Mouse (Mus musculus): Measurements from ENCODE around the gene Dpf2. TPM values are rescaled to one million over a fixed set of nuclear protein-coding genes. Genes with fewer than 3 reads are reported as not detected.
A peak's percentile ranks its signal among the peaks of the same experiment; 100 is the strongest.

Dpf2 gene
- polyA plus RNA-seq, 1 experiment from 2014 or later: 49.9 TPM

DNA sequence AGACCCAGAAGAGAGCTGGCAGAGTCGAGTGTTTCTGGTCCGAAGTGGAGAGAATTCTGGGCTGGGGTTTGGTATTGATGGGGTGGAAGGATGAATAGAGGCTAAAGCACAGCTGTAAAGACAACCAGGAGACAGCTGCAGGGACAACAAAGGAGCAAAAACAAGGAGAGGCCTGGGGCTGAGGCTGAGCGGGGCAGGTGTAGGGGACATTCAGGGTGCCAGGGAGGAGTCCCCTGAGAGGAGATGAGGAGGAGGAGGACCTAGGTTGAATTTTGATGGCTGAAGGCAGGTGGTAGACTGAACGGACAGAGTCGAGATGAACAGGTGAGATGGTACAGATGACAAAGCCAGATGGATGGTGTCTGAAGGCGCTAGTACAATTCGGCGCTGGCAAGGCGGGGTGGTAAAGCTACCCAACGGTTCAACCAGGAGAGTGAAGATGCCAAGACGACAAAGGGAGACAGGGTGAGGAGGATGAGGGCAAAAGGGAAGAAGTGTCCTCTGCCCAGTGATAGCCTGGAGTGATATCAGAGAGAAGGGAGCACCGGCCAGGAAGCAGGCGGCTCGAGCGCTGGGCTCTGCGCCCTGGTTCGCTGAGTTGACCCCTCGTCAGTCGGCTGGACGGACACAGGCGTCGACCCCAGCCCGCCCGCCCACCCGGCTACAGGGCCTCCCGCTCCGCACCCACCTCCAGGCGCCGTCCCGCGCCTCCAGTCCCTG, 19.4 kb downstream of the Dpf2 start:
- peak overlapping the region; percentile 45 for H3K9ac ChIP-seq (ENCODE audit: low read depth, low read length)
- H3K4me2 ChIP-seq (replicated peaks; ENCODE audit: low read depth): peak overlapping the region; percentile 93
- 24% methylated on average over 12 of the region's 31 CpGs for WGBS
- no peaks in the 10 kb centered on the region for H3K9me3 ChIP-seq (ENCODE audit: control insufficient read depth)
- no peak overlapping the region for H3K27ac ChIP-seq (ENCODE audit: low read depth, low read length)
- H3K4me3 ChIP-seq (ENCODE audit: low read depth, low read length): peak overlapping the region; percentile 56
- TF ChIP-seq CTCF (IDR thresholded peaks at IDR 0.05; ENCODE audit: low read depth): no peak
- no peaks in the 10 kb centered on the region; the same call in 1 of the 2 replicates for H3K4me1 ChIP-seq (replicated peaks; ENCODE audit: control insufficient read depth, insufficient read depth, low read length)
- H3K36me3 ChIP-seq (ENCODE audit: control insufficient read depth, insufficient read depth): peaks cover 15% of the 10 kb centered on the region
- no peaks in the 10 kb centered on the region for H3K27me3 ChIP-seq (replicated peaks; ENCODE audit: control insufficient read depth, insufficient read depth, low read length)
- peak; percentile 13; the same call in 1 of the 2 replicates for ATAC-seq

DNA sequence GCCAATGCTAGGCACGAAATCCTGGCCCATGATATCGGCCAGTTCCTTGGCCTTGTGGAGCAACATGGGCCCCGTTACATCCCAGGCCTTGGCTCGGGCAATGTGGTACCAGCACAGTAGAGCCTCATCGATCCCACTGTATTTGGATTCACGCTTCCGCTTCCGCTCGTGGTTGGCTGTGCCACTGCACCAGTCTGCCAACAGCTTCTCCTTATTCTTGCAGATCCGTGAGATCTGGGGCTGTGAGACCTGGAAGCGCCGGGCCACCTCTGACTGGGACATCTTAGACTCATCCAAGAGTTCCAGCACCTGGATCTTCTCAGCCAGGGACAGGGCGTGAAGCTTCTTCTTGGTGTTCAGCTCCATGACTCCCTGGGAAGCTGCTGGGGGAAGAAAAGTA, 20.1 kb downstream of the Dpf2 start:
- no peak overlapping the region for H3K9ac ChIP-seq (ENCODE audit: low read depth, low read length)
- no peaks in the 10 kb centered on the region for H3K9me3 ChIP-seq (ENCODE audit: control insufficient read depth)
- H3K27ac ChIP-seq (ENCODE audit: low read depth, low read length): no peak overlapping the region
- WGBS: 97% methylated on average over 13 of the region's 13 CpGs
- no peak overlapping the region for H3K4me3 ChIP-seq (ENCODE audit: low read depth, low read length)
- no peak for TF ChIP-seq CTCF (IDR thresholded peaks at IDR 0.05; ENCODE audit: low read depth)
- ATAC-seq: no peak
- H3K4me2 ChIP-seq (replicated peaks; ENCODE audit: low read depth): no peak overlapping the region
- no peaks in the 10 kb centered on the region for H3K27me3 ChIP-seq (replicated peaks; ENCODE audit: control insufficient read depth, insufficient read depth, low read length)
- peaks cover 10% of the 10 kb centered on the region for H3K36me3 ChIP-seq (ENCODE audit: control insufficient read depth, insufficient read depth)
- H3K4me1 ChIP-seq (replicated peaks; ENCODE audit: control insufficient read depth, insufficient read depth, low read length): no peaks in the 10 kb centered on the region; the same call in 1 of the 2 replicates

DNA sequence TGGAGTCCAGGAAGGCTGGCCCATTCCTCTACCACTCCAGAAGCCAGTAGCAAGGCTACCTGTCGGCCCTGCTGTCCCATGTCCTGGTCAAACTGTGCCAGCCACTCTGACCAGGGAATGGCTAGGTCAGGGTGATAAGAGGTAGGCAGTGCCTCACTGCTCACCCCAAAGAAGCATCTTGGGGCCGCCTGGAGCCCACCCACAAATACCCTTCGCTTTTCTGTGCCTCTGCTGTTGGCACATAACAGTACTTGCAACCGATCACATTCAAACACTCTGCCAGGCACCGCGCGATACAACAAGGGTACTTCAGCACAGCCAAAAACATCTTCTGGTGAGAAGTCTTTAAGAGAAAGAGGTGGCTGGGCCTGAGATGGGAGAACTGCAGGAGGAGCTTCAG, 20.5 kb downstream of the Dpf2 start:
- ATAC-seq: no peak
- no peak overlapping the region for H3K4me2 ChIP-seq (replicated peaks; ENCODE audit: low read depth)
- no peak overlapping the region for H3K4me3 ChIP-seq (ENCODE audit: low read depth, low read length)
- no peaks in the 10 kb centered on the region for H3K27me3 ChIP-seq (replicated peaks; ENCODE audit: control insufficient read depth, insufficient read depth, low read length)
- H3K9ac ChIP-seq (ENCODE audit: low read depth, low read length): no peak overlapping the region
- no peaks in the 10 kb centered on the region for H3K9me3 ChIP-seq (ENCODE audit: control insufficient read depth)
- 96% methylated on average over 7 of the region's 7 CpGs for WGBS
- TF ChIP-seq CTCF (IDR thresholded peaks at IDR 0.05; ENCODE audit: low read depth): no peak
- peaks cover 10% of the 10 kb centered on the region for H3K36me3 ChIP-seq (ENCODE audit: control insufficient read depth, insufficient read depth)
- no peaks in the 10 kb centered on the region; the same call in 1 of the 2 replicates for H3K4me1 ChIP-seq (replicated peaks; ENCODE audit: control insufficient read depth, insufficient read depth, low read length)
- no peak overlapping the region for H3K27ac ChIP-seq (ENCODE audit: low read depth, low read length)

DNA sequence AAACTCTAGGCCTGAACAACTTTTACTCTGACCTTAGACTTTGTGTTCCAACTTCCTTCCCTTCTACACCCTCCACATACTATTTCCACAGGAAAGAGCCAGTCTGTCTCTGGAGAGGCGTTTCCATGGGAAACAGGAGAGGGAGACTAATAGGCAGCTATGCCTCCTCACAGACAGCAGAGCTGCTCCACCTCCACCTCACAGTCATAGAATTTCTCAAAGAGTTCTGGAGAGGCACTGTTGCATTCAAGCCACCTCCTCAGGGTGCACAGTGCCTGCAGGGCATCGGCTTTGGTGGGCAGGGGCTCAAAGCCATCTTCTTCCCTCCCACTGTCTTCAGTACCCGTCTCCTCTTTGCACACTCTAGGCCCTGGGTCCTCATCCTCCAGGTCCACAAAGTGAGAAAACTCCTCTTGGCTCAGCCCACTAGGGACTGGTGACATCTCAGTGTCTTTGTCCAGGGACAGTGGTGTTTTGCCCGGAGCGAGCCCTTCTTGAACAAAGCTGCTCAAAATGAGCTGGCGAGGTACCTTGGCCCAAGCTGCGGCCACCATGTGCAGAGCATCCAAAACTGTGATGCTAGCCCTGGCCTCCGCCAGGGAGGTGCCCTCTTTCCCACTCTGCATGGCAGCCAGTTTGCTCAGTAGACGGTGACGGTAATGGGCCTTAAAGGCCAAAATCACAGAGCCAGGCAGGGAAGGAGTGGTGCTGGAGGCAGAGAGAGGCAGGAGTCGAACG, 21.1 kb downstream of the Dpf2 start:
- no peak for TF ChIP-seq CTCF (IDR thresholded peaks at IDR 0.05; ENCODE audit: low read depth)
- H3K4me2 ChIP-seq (replicated peaks; ENCODE audit: low read depth): no peak overlapping the region; the same call in 1 of the 2 replicates
- WGBS: 95% methylated on average over 12 of the region's 12 CpGs
- H3K4me3 ChIP-seq (ENCODE audit: low read depth, low read length): no peak overlapping the region
- H3K9ac ChIP-seq (ENCODE audit: low read depth, low read length): no peak overlapping the region
- H3K27ac ChIP-seq (ENCODE audit: low read depth, low read length): no peak overlapping the region
- no peak for ATAC-seq
- H3K4me1 ChIP-seq (replicated peaks; ENCODE audit: control insufficient read depth, insufficient read depth, low read length): peaks cover 1% of the 10 kb centered on the region; the same call in 1 of the 2 replicates
- no peaks in the 10 kb centered on the region for H3K27me3 ChIP-seq (replicated peaks; ENCODE audit: control insufficient read depth, insufficient read depth, low read length)
- H3K9me3 ChIP-seq (ENCODE audit: control insufficient read depth): no peaks in the 10 kb centered on the region
- H3K36me3 ChIP-seq (ENCODE audit: control insufficient read depth, insufficient read depth): peaks cover 8% of the 10 kb centered on the region

DNA sequence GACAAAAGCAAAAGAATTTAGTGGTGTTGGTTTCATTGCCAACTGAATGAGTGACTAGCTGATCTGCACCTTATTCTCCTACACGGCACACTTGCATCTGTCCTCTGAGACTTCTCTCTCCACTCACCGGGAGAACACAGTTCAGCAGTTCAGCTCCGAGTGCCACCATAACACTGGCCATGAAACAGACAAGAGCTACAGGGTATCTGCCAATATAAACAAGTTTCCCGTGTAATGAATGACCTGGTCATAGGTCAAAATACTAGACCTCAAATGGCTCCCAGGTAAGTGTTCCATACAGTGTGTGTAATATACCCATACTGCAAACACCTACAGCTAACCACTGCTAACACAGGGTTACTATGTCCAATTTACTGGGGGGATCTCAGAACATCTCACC, 23.6 kb downstream of the Dpf2 start:
- 30% methylated on average over 4 of the region's 4 CpGs for WGBS
- TF ChIP-seq CTCF (IDR thresholded peaks at IDR 0.05; ENCODE audit: low read depth): no peak
- peaks cover 3% of the 10 kb centered on the region for H3K4me1 ChIP-seq (replicated peaks; ENCODE audit: control insufficient read depth, insufficient read depth, low read length)
- no peaks in the 10 kb centered on the region for H3K27me3 ChIP-seq (replicated peaks; ENCODE audit: control insufficient read depth, insufficient read depth, low read length)
- H3K9ac ChIP-seq (ENCODE audit: low read depth, low read length): no peak overlapping the region
- H3K4me2 ChIP-seq (replicated peaks; ENCODE audit: low read depth): no peak overlapping the region
- no peak for ATAC-seq
- no peak overlapping the region for H3K4me3 ChIP-seq (ENCODE audit: low read depth, low read length)
- no peaks in the 10 kb centered on the region for H3K9me3 ChIP-seq (ENCODE audit: control insufficient read depth)
- no peak overlapping the region for H3K27ac ChIP-seq (ENCODE audit: low read depth, low read length)
- H3K36me3 ChIP-seq (ENCODE audit: control insufficient read depth, insufficient read depth): no peaks in the 10 kb centered on the region

DNA sequence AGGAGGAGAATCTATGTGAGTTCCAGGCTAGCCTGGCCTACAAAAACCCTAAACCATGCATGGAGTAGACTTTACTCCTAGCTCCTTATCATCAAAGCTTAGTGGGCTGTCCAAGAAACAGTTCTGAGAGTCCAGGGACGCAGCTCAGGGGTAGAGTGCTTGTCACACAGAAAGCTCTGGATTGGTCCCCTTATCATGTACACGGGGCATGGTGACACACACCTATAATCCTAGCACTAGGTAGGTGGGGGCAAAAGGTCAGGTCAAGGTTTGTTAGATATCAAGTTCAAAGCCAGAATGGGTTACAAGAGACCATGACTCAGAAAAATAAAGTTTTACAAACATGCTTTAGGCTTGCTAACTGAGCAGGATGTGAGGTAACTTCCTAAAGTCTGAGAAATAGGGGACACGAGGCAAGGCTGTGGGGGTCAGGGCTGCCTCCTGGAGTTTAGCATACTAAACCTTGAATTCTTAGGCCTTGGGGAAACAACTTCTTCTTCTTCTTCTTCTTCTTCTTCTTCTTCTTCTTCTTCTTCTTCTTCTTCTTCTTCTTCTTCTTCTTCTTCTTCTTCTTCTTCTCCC, 25.5 kb downstream of the Dpf2 start:
- peaks cover 3% of the 10 kb centered on the region; the same call in 1 of the 2 replicates for H3K4me1 ChIP-seq (replicated peaks; ENCODE audit: control insufficient read depth, insufficient read depth, low read length)
- no peaks in the 10 kb centered on the region for H3K36me3 ChIP-seq (ENCODE audit: control insufficient read depth, insufficient read depth)
- H3K27me3 ChIP-seq (replicated peaks; ENCODE audit: control insufficient read depth, insufficient read depth, low read length): no peaks in the 10 kb centered on the region
- ATAC-seq: peak; percentile 76
- H3K9me3 ChIP-seq (ENCODE audit: control insufficient read depth): no peaks in the 10 kb centered on the region
- no peak overlapping the region for H3K4me3 ChIP-seq (ENCODE audit: low read depth, low read length)
- 38% methylated on average over 3 of the region's 3 CpGs for WGBS
- TF ChIP-seq CTCF (IDR thresholded peaks at IDR 0.05; ENCODE audit: low read depth): no peak
- no peak overlapping the region for H3K9ac ChIP-seq (ENCODE audit: low read depth, low read length)
- H3K27ac ChIP-seq (ENCODE audit: low read depth, low read length): no peak overlapping the region
- H3K4me2 ChIP-seq (replicated peaks; ENCODE audit: low read depth): no peak overlapping the region
